Mouse (Mus musculus) adrenal gland (tissue): ENCODE measurements around the gene Sdha.

Experiments
- intact Hi-C: fragments of 180-260 bp; cut with DNase I; formaldehyde crosslinking; loops from one replicate; pipeline ENCODE4 v1.15.1; 2025
- long read RNA-seq, 2 experiments: library from polyadenylated mRNA; unstranded; transcript quantifications; one replicate each; pipeline ENCODE4 v2.0.0; 2020; ENCODE audit warnings: borderline replicate concordance in 1 of 2; ENCODE audit not compliant: insufficient replicate concordance in 1 of 2

Gene Sdha
- long read RNA-seq, experiment 1, transcript Sdha-201 (15 exons, 2,900 nt) = major isoform, 473 of 533 reads
- long read RNA-seq, experiment 1, partial matches to known transcripts = 32 of 533 reads
- long read RNA-seq, experiment 1, other reads (novel, unspliced or antisense) = 27 of 533 reads
- long read RNA-seq, experiment 2, transcript Sdha-201 (15 exons, 2,900 nt) = major isoform, 349 of 406 reads
- long read RNA-seq, experiment 2, partial matches to known transcripts = 38 of 406 reads
- long read RNA-seq, experiment 2, other reads (novel, unspliced or antisense) = 19 of 406 reads

DNA sequence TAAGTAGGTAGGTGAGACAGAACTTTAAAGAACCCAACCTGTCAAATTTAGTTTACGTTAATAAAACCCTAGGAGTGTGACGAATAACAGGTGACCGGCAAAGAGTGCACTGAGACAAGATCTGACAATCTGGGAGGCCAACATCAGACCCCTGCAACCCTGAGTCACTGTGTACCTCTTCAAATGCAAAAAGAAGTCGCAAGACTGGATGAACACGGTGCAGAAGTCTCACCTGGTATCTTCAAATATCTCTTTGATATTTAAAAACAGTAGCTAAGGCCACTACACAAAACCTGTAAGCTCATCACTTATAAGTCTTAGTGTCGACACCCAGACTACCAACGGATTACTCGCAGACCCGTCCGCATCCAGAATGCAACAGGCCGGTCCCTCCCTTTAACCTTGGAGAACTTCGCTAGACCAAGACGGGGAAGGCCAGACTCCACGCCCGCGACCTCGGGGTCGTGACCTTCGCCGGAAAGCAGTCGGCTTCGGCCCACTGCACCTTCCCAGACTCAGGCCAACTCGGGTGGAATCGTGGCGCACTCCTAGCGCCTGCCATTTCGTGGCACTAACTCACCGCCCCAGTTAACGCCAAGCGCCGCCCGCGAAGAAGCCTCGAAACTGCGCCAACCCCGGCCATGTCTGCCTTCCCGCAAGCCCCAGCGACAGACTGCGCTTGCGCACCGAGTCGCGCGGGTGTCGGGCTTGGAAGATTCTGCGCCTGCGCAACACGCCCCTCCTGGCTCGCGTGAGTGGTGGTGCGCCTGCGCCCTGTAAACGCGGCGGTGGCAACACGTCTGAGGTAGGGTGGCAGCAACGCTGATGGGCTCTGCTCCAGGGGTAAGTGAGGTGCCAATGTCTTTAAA is at the start of gene Sdha, which contains the start of gene Ccdc127:
TSS of gene Sdha (minus strand) at position 715 of the 869 bp plus-strand sequence.
TSS of gene Ccdc127 (plus strand) at position 744 of the 869 bp plus-strand sequence.
- intact Hi-C loops = loop anchor here (10.0 kb wide), 1 partner anchor 145 kb away; the partner anchor contains the start of gene Zfp825

DNA sequence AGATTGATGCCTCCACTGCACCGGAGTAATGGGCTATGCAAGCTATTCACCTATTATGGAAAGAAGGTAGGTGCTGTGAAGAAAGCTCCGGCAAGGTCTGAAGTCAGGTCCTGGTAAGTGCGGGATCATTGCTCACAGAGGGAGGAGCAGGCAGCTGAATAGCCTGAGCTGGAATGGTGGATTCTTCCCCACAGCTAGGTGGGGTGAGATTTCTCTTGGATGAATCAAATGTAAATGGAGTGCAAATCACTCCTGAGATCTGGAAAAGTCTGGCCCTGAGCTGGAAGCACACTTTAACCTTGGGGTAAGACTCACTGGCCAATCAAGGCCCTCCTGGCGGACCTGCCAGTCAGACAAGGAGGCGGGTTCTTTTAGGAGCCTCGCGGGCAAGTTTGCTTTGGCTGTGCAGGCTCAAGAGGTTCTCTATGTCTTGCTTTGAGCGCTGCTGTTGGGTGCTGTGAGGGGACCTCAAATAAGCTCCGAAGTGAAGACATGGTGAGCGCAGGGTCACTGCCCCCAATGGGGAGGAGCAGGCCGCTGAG is 49.3 kb upstream of the Sdha start, which contains the start of gene Ftl1-ps1:
TSS of gene Ftl1-ps1 (plus strand) at position 397 of the 542 bp plus-strand sequence.
- intact Hi-C loops = no loop called here

DNA sequence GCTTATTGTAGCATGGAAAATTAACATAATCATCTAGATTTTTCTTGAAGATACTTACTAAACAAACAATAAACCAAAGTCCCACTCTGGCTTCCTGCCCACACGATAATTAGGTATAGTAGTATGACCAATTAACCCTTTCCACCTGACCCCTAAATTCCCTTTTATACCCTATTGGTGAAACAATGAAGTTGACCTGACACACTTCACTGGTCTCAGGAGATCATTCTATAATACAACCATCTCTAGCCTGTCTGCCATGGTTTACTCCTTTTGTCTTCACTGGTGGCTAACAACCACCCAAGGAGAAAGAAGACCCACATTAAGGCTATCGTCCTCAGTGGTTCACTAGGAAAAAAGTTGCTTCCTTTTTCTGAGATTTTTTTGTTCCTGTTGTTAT is 41.1 kb upstream of the Sdha start:
- intact Hi-C loops = no loop called here

DNA sequence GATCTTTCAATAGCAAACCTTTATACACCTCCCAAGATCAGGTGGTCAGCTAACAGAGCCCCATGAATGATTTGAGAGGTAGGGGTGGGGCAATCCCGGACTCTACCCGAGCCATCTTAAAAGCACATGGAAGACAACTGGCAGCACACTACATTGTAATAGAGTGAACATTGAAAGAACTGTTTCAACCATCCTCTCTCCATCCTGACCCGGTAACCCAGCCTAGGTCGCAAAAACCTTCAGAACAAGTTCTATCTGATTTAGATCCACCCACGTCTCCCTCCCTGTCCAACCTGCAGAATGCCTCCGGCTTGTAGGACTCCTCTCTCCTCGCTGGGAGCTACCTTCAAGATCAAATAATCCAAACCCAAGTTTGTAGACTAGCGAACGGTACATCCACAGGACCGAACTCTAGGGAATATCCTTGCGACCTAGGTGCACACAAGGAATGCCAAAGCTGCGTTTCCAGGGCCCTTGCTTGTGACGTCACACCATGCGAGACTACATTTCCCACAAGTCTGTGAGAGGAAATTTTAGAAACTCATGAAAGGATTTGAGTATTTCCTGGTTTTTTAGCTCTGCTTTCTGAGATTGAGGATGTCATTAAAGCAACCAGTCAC is 40.4 kb upstream of the Sdha start, which contains the start of gene Zfp72:
TSS of gene Zfp72 (minus strand) at position 466 of the 620 bp plus-strand sequence.
- intact Hi-C loops = no loop called here

DNA sequence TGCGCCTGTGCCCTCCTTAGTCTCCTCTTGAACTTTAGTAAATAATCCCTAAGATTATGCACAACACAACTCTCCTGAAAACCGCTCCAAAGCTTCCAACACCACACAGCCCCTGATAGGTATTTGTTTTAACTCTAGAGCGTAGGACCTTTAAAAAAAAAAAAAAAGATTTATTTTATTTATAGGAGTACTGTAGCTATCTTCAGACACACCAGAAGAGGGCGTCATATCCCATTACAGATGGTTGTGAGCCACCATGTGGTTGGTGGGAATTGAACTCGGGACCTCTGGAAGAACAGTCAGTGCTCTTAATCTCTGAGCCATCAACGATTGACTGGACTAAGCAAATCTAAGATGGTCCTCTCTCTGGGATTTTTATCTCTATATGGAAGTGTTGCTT is 39.6 kb upstream of the Sdha start:
- intact Hi-C loops = no loop called here

DNA sequence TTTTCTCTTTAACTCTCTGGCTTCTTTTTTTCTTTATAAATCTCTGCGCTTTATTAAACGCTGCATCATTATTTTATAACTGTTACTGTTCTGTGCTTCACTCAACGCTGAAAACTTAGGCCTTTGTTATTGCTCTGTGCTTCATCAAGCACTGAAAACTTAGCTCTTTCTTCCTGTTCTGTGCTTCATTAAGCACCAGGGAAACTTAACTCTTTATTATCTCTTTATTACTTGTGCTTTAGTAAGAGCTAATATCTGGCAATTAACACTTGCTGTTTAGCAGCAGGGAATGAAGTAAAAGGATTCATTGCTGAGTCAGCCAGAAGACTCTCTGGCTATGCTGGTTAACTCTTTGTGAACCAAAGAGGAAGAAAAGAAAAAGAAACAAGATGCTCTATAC is 32.2 kb upstream of the Sdha start:
- intact Hi-C loops = no loop called here

DNA sequence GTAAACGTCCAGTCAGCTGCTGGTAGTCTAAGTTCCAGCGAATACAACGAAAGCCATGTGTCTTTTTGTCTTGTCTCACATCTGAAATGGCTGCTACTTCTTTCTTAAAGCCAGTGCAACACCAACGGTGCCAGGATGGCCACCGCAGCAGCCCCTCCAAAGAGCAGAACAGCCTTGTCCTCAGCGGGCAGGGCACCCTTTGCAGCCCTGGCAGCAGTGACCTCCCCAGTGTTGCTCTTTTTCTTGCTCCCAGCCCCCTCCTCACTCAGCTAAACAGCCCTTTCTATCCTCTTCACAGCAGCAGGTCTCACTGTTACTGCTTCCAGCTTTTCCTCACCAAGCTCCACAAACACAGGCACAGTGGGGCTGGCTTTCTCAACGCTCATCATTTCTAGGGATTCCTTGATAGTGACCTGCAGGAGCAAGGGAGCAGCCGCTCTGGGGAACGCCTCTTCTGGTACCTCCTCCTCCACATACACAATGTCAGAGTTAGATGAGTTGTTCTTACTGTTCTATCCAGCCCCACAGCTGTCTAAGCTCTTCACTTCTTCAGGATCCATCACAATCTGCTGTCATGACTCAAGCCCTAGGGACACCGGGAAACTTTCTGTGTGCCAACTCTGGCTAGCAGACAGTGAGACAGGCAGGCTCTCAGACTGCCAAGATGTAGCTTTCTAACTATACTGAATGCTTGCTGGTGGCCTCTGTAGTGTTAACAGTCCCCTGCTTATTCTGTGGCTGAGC is 31.6 kb upstream of the Sdha start:
- intact Hi-C loops = no loop called here

DNA sequence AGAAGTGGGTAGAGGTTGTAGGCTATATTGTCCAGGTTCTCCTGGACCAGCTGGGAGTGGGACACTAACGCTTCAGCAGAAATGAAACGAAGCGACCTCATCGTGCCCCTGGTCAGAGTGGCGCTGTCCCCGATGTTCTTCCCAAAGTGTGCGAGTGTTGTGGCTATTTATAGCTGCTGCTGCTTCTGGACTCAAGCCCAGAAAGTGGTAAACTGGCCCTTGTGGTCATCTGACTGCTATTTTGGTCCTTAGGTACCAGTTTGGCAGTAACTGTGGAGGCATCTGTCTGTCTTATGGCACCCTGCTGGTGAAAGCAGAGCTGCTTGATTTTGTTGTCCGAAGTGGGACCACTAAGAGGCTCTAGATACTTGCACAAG is 13.8 kb upstream of the Sdha start, which contains the start of gene Lrrc14b:
TSS of gene Lrrc14b (minus strand) at position 147 of the 377 bp plus-strand sequence.
- intact Hi-C loops = loop anchor here (10.0 kb wide), 1 partner anchor 111 kb away; no protein-coding TSS in a partner anchor

DNA sequence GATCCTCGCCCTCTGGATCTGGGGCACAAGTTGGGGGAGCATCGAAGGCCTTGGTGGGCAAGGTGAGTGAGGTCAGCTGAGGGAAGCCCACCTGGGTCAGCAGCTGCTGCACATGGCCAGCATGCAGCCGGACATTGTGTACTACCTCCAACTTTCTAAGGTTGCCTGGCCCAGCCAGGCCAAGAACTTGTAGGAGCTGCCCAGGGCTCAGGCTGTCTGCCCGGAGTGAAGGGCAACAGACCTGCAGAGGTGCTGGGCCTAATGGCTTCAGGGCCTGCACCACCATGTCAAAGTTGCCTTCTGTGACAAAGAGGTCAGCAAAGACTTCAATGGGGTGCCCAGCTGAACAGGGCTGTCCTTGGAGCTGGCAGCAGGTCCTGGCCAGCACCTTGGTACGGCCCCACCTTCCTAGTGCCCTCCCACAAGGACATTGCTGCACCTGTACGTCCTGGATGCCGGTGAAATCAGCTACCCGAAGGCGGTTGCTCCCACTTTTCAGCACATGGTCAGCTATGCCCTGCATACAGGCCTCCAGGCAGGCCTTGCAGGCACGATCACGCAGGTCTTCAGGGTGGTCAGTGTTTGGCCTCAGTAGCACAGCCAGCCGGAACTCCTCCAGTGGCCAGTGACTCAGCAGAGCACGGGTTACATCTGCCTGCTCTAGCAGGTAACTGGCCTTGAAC is 13.2 kb upstream of the Sdha start:
- intact Hi-C loops = loop anchor here (10.0 kb wide), 1 partner anchor 111 kb away; no protein-coding TSS in a partner anchor

DNA sequence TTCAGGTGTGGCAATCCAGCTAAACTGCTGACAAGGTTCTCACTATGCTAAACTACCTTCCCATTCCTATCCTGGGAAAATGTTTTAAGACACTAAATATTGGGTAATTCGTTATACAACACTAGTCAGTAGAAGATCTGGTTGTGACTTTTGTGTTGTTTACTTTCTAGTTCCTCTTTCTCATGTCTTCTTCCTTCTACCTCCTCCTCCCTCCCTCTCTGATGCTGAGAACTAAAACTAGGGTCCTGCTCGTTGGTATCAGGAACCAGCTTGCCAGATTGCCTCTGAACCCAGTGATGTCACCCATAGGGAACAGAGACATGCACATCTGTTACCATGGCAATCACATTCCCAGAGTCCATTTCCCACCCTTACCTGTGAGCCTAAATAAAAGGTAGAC is 12.1 kb upstream of the Sdha start:
- intact Hi-C loops = loop anchor here (10.0 kb wide), 1 partner anchor 113 kb away; no protein-coding TSS in a partner anchor

DNA sequence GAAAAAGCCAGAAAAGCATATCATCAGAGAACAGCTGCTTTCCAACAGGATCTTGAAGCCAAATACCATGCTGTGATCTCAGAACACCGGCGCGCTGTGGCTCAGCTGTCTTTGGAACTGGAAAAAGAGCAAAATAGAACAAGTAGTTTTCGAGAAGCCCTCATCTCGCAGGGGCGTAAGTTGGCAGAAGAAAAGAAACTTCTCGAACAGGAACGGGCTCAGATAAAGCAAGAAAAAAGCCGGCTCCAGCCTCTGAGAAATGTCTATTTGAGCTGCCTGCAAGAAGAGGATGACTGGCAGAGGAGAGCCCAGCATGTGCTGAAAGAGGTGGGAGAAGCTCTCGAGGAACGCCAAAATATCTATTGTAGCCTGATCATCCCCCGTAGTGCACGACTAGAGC is 6.4 kb upstream of the Sdha start:
- intact Hi-C loops = no loop called here

DNA sequence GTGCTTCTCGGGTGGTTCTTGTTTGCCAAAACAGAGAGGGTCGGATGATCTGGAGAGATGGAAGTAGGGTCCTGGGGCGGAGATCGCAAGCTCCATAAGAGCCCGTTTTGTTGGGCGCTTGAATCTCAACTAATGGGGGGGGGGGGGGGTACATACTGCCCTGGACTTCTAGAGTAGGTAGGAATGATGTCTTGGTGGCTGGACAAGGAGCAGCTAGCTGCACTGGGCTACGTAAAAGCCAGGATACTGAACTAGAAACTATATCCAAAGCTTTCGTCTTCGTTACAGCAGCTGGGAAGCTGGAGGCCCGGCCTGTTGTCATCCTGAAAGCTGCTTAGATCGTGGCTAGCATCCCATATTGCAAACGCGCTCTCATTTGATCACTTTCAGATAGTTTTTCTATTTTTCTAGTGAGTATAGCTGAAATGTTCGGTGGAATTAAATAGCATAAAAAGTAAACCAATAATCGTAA is 391 bp upstream of the Sdha start:
- intact Hi-C loops = no loop called here

DNA sequence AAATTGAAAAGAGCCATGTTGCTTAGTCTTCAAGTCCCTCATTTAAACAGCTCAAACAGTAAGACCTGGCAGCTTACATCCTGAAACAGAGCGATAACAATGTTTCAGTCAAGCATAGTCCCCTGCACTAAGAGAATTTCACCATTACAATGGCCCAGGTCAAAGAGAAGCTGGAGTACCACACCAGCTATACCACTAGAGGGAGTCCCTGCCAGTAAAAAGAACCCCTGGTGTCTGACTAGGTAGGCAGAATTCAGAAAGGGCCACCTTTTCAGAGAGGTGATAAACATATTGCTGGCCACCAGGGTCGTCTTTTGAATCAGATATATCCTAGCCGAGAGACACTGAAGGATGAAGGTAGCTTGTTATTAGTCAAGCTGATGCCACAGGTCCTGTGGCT is 9.0 kb downstream of the Sdha start:
- intact Hi-C loops = loop anchor here (10.0 kb wide), 1 partner anchor 154 kb away; the partner anchor contains the start of gene Zfp825

DNA sequence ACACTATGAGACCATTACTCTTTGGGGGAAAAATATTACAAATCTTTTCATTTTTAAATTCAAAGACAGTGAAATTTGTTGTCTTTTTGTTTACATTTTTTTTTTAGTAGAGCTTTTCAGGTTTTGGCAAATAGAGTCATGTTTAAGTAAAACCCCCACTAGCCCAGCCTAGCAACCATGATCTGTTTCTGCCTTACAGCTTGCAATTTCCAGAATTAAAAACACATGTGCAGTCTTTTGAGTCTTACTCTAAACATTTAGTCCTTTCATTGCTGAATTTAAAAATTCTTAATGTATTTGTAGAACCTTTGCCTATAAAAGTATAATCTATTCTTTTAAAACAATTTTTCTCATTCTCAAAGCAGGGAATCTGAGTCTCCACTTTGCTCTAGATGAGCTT is 20.8 kb downstream of the Sdha start:
- intact Hi-C loops = no loop called here

DNA sequence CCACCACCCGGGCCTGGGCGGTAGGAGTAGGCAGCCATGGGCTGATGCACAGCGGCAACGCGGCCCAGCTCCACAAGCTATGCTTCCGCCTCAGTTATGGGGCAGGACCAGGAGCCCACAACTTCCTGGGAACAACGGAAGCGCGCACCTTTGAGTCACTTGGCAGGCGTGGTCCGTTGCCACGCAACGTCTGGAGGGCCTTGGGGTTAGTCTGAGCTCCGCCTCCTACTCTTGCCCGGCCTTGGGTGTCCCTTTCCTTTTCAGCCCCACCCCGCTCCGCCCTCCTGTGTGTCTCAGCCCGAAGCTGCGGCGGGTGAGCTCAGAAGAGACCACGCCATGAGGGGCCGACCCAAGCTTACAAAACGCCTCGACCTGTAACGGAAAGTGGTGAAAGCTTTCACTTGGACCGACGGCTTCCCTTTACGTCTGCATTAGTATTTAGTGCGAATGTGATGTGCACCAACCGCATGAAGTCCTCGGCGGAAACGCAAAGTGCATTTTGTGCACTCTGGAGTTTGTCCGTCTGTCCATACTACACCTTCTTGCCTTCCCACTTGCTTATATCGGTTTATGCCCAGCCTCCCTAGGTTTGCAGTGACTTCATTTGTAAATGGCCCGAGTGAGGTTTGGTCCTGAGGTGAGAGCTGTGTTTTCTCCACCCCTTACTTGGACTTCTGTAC is 32.8 kb downstream of the Sdha start, which contains the start of gene Pdcd6:
TSS of gene Pdcd6 (minus strand) at position 411 of the 680 bp plus-strand sequence.
- intact Hi-C loops = no loop called here

DNA sequence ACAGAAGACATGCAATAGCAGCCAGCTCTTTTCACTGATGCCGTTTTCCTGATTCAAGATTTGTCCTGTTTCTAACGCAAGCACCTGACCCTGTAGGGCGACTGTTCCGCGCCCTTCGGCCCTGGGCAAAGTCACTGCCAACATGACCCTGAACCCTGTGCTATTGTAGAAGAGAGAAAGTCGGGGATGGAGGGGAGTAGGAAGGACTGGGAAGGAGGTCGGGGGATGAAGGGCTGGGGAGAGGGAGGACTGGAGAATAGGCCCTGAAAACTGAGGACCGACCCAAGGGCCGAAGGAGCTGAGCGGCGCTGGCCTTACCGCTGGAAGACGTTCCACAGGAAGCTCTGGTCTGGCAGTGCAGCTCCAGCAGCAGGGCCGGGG is 33.3 kb downstream of the Sdha start:
- intact Hi-C loops = no loop called here

DNA sequence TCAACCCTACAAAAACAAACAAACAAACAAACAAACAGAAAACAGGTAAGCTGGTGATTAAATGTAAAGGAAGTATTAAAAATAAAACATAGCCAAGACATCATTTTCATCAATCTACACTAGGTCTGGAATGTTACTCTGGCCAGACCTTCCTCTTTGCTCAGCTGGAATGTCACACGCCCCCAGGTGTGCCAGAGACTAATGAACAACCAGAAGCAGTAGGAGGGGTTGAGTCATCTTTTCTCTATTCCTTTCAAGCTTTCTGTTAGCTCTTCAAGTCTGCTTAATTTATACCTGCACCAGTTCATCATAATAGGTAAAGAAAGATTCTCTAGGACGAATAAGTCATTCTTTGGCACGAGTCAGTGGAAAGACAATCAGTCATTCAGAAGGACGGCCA is 33.7 kb downstream of the Sdha start:
- intact Hi-C loops = no loop called here

DNA sequence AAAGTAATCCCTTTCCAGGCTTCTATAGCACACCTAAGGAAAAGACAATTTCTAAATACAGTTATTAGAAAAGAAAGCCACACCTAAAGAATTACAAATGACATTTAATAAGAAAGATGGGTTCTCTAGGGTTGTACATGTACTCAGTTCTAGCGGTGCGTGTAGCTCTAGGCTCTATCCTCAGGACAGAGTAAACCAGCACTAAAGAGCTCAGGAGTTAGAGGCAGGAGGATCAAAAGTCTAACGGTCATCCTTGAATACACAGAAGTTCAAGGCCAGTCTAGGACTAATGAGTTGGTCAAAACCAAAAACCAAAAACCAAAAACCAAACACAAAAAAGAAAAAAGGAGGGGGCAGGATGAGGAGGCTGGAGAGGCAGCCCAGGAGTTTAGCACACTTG is 35.5 kb downstream of the Sdha start:
- intact Hi-C loops = no loop called here

DNA sequence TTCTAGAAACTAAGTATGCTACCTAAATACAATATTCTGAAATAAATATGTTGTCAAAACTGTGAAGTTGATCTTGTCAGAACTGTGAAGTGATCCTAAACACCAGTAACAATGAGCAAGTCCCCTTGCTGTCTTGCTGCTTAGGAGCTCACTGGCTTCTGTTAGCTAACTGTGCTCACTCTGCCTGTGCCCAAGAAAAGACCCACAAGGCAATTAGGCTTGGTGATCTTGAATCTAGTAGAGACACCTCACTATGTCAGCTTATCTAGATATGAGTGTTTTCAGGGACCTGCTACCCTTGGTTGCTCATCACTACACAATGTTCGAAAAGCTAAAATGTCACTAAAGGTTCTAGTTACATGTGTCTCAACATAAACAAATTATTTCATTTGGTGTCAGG is 44.3 kb downstream of the Sdha start:
- intact Hi-C loops = no loop called here
